Mouse (Mus musculus) heart, adult 18-20 months (tissue): Measurements from ENCODE around the gene Arhgap29. TPM values are rescaled to one million over a fixed set of nuclear protein-coding genes. Genes with fewer than 3 reads are reported as not detected.

ENCODE experiments used
- DNase-seq, 2 experiments: peaks; one replicate each; pipeline ENCODE4 v3.0.0; 2021 to 2022; ENCODE audit warnings: mixed read lengths in 1 of 2
- long read RNA-seq, 2 experiments: library from polyadenylated mRNA; stranded (forward); transcript quantifications; one replicate each; pipeline ENCODE4 v2.0.0; 2021
- total RNA-seq, 2 experiments: library from RNA; stranded (reverse); gene quantifications; 2 replicates each; pipeline ENCODE4 v1.2.3; 2021

Arhgap29 gene
- 10 to 100 TPM; 34.8 to 41.2 TPM for total RNA-seq
- long read RNA-seq, experiment 1, full-length matches to known transcripts, result 1 of 7 reads
- long read RNA-seq, experiment 1, partial matches to known transcripts, result 3 of 7 reads
- long read RNA-seq, experiment 1, other reads (novel, unspliced or antisense), result 3 of 7 reads
- long read RNA-seq, experiment 2, full-length matches to known transcripts, result 1 of 6 reads
- long read RNA-seq, experiment 2, partial matches to known transcripts, result 0 of 6 reads
- long read RNA-seq, experiment 2, other reads (novel, unspliced or antisense), result 5 of 6 reads

DNA sequence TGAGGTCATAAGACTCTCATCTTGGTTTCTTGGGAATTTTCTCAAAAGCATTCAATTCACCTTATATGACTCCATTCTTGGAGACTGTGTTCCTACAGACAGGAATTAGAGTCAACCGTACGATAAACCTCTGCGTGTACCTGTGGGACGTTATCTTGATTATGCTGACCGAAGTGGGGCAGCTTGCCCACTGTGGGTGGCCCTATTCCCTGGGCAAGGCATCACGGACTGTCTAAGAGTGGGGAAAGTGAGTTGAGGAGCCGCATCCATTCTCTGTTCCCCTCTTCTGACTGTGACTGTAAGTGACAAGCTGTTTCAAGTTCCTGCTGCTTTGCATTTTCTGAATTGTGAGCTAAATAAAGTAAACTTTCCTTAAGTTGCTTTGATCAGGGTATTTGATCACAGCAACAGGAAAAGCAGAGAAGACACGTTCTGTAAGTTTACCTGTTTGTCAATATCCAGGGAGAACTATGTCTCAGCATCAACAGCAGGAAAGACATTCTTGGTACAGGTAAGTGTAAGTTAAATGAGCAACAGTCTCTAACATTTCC is at the start of gene Arhgap29:
Arhgap29 (plus strand) TSS at position 501 of the 551 bp plus-strand sequence.
- no peak for DNase-seq

DNA sequence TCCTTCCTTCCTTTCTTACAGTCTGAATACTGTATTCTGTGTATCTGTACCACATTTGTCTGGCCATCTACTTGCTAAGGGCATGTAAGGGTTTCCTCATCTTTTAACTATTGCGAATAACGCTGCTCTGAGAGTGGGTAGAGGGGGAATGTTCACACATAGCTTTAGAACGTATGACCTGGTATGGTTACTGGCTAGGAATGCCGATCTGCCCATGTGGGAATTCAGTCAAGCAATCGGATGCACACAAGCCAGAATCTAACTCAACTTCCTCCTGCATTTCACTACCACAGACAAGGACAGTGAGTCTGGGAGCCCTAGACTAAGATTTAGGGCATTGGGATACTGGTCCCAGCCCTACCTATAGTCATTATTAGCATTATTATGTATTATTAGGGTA is 49.6 kb upstream of the Arhgap29 start:
- DNase-seq, result no peak

DNA sequence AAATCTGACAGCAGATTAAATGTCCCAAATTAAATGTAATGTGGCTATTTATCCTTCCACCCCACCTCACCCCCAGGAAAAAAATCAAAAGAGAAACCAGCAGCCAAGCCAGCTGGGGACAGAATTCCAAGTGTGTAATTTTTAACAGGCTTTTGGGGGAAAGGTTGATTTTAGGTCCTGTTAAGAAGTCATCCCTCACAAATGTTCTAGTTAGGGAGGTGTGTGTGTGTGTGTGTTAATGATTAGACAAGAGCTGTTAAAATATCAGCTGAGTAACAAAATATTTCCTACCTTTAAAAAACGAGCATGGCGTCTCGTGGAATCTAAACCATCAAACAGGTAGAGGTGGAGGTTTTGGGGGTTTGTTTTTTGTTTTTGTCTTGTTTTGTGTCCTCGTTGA is 49.1 kb upstream of the Arhgap29 start:
- DNase-seq, result no peak

DNA sequence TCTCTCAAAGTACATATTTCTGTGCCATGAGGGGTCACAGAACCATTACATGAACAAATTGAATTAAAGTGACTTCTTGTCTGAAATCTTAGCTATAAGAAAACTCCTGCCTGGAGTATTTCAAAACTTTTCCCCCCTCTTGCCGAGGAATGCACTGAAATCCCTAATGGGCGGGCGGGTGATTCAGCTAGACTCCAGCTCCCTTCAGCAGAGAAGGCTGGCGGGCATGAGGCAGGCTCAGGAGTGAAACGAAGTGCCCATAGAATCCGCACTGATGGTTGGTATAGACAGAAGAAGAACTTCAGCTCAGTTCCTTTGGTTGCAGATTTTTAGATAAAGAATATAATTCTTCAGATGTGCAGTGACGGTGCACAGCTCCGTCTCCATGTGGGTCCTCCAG is 48.6 kb upstream of the Arhgap29 start:
- no peak for DNase-seq

DNA sequence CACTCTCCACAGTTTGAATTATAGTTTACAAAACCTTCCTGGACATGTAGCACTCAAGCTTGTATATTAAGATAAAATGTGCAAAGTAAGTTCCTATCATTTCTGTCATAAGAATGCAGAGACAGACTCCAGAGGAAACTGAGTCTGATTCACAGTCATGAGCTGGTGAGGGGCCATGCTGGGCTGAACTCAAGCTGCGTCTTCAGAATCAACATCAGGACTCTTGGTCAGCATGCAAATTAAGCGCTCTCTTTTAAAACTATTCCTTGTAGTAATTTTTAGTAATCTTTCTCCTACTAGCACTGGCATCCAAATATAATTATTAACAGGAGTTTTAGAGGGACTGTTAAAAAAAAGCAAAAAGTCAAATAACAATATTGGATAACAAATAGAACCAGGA is 47.9 kb upstream of the Arhgap29 start:
- no peak for DNase-seq

DNA sequence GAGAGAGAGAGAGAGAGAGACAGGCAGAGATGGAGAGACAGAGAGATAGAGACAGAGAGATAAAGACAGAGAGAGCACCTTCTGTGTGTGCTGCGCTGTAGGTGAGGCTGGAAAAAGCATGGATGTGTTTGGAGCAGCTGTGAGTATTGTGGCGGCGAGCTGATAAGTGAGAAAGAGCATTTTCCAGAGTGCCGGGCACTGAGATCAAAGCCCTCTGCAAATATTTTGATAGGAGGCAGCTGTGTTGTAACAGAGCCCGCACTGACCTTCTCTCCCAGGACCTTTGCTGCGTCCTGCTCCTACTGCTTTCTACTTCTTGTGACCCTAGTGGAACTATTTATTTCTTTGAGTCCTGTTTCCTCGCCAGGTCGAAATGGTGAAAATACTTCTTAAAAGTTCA is 45.7 kb upstream of the Arhgap29 start:
- DNase-seq, result peak in 1 of 2 experiments; percentile 53

DNA sequence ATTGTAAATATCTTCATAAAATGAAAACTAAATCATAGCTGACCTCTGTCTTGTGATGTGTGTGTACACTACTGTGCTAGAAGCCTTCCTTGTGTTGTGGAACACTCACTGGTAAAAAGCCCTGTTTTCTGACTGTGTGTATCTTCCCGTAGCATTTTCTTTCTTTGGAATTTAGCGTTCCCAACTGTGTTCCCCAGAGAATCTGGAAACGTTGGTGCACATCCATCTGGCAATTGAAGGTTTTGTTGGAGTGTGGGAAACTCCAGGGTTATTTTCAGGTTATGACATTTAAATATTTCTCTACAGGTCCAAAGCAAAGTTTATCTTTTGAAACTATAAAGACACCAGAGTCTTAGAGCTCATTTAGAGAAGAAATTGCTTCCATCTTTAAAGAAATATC is 43.2 kb upstream of the Arhgap29 start:
- DNase-seq, result peak; percentile 63 to 70

DNA sequence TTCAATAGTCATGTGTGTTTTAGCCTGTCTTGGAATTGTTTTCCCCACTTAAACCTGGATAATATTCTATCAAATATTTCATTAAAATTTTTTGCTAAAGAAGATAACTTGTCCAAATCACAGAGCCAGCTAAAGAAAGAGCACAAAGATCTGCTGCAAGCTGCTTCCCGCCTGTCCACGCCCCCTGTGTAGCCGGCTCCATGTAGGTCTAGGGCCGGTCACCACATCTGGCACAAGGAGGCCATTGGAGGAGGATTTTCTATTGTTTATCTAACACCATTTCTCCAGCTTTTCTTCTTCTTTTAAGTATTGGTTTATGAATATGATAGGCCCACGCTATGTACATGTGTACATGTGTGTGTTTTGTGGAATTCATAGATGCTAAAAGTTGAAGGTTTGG is 38.9 kb upstream of the Arhgap29 start:
- no peak for DNase-seq

DNA sequence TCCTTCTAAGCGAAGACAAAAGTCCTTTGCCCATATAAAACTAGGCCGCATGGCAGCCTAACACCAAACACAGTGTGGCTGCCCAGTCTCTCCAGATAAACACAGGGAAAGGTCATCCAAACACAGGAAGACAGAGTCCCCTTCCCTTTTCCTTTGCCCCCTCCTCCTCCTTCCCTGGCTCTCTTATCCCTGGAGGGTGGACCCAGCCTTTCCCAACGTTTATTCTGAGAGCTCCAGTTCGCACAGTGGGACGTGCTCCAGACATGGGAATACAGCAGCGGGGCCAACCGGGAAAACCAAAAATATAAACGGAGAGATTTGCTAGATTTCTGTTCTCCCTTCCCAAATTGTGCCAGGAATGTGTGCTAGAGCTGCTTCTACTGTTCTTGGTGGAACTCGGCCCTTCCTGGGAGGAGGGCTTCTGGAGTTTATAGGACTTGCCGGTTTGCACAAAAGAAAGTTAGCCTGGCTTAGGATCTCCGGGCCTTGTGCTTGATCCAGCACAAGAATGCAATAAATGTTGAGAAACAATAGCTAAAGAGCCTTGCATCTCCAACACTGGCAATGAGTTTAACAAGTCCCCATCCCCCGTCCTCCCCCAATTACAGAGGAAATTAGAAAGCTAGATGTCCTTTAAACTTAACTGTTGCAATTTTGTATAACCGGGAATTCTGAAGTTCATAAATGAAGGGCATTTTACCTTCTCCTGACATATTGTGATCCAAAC is 37.7 kb upstream of the Arhgap29 start:
- peak; percentile 77 to 91 for DNase-seq

DNA sequence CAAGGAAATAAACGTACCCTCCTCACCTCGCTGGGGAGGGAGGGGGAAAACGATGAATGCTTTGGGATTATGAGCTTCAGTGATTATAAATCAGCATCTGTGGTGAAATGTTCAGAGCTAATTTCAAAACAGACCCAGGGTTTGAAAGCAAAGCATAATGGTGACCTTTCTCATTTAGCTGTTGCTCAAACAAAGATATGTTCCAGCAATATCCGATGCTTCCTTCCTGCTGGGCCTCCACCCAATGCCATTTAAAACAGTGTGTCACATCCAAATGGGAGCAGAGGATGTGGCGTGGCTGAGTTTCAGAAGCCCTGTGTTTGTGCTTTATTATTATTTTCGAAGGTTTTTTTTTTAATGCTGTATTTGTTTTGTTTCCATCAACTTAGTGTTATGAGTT is 37.1 kb upstream of the Arhgap29 start:
- peak; percentile 67 to 88 for DNase-seq

DNA sequence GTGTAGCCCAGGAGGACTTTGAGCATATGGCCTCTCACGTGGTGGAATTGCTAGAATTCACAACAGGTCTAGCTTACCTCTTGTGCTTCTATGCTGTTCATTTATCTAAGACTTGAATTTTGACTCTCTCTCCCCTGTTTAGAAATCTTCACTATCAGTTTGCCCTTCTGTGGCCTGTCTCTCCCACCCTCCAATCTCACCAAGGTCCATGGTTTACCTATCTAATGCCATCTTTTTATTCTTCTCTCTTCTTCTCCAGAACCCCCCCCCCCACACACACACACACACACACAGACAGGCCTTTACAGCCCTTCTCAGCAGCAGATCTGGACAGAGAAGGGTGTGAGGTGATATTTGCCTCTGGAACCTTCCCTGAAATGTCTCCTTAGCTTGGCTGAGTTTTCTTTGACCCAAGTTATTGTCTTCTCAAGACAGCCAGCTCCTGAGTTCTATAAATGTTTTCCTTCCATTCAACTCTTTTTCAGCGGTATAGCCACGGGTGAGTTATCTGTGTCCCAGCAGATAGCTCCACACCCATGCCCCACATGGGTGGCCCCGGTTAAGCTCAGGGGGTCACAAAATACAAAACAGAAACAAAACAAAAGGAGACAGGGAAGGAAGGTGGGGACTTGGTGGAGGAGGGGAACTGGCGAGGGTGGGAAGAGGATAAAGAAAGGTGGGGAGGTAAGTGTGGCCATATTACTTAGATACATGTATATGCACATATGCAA is 35.4 kb upstream of the Arhgap29 start:
- no peak for DNase-seq

DNA sequence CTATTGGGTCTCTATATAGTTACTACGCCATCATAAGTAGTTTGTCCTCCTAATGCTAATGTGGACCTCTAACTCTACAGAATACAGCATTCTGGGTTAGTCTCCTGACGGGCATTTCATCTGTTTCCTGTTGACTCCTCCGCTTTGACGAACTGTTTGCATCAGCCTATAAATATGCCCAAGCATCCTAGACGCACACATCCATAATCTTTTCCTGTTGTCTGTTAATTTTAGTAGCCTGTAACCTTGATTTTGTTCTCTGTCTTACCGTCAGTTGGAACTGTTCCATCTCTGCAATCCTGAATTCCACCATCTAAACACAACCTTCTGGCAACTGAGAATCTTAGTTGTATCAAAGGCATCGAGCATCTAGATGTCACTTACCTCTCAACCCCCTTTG is 34.7 kb upstream of the Arhgap29 start:
- no peak for DNase-seq

DNA sequence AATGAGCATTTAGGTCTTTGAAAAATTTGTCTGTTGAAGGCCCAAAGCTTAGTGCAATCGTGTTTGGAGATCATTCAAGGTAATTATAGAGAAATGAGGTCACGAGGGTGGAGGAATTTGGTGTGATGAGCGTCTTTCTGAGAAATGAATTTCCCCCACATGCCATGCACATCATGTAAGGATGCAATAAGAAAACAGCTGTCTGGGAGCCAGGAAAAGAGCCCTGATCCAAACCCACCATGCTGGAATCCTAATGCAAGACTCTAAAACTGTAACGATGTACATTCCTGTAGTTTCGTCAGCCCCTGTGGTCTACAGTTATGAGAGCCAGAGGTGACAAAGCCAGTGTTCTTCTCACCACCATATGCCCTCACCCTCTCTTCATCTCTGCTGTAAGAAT is 32.4 kb upstream of the Arhgap29 start:
- no peak for DNase-seq

DNA sequence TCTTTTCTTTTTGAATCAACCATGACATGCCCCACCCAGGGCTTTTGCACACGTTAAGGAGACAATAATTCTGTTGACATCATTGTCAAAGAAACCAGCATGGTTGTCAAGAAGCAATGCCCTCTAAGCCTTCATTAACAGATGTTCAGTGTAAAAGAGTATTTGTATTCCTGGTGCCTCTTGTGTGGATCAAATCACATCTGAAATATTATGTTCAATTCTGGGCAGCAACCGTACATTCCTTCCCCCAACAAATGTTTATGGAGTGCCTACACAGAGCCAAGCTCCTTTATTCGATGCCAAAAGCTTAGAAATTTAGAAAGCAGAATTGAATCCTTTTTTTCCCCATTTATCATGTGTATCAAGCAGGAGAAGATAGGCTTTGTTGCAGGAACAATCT is 31.6 kb upstream of the Arhgap29 start:
- DNase-seq, result no peak

DNA sequence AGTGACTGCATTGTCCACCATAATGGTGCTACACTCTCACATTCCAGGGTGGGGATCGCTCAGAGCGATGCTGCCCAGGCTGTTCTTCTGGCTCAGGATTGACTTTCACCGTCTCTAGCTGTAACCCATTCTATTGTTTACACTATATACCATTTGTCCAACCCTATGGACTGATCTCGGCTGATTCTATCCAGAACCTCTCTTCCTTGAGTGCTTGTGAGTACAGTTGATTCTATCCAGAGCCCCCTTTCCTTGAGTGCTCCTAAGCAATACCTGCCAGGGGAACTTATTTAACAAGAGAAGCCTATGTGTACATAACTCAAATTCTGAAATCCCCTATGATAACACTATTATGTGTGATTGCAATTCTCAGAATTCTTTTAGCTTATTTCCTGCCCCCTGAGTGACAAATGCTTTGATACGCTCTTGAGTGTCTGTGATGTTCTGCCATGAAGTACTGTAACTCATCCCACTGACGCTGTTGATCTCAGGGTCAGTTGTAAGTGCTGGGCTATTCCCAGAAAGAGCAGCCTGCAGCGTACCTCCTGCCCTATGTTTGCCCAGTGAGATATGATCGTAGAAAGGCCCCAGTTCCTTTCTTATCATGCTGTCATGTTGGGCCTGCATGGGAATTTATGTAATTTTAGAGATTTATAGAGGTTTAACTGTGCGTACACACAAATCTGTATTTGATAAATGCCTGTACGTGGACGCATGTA is 27.4 kb upstream of the Arhgap29 start:
- no peak for DNase-seq

DNA sequence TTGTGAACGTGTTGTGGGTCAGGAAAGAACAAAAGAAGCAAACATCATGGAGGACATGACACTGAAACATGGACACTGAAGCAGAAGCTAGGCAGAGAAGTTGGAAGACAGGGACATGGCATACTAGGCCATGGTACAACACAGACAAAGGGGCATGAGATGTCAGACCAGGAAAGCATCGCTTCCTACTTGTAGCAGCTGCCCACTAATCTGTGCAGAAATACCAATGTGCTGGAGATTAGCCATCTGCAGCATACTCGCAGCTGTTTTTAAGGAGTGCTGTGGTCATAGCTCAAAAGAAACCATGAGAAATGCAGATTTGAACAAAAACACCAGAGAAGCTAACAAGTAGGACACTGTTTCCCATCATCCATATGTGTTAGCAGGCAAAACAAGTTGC is 24.7 kb upstream of the Arhgap29 start:
- no peak for DNase-seq

DNA sequence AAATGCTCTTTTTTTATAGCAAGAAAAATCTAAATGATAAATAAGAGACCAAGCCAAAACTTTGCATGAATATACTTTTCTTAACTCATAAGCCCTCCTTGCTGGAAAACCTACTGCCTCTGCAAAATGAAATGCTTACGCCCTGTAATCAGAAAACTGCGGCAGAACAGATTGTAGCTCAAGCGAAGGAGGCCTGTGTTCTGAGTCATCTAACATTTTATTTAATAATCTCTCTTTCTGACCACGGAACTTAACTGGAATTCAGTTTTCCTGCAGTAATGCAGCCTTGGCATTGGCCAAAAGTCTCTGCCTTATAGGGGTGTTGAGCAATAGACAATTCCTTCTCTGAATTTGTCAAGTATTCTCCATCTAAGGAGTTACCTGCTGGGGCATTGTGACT is 19.5 kb upstream of the Arhgap29 start:
- DNase-seq, result no peak

DNA sequence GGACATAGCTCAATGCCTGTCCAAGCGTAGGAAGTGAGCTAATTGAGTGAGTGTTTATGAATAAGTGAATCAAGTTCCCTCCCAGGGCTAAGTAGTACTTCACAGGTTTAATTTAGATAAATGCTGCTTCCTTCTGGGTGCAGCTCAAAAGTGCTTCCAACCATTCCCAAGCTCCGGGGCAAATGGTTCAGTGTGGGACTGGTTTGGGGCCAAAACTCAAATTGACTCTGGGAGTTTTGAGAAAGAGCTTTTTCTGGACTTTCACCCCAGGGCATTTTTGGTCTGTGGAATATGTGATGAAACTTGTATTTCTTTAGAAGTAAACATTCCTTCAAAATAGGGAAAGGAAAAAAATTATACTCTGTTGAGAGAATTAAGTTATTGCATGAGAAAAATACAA is 16.1 kb upstream of the Arhgap29 start:
- no peak for DNase-seq

DNA sequence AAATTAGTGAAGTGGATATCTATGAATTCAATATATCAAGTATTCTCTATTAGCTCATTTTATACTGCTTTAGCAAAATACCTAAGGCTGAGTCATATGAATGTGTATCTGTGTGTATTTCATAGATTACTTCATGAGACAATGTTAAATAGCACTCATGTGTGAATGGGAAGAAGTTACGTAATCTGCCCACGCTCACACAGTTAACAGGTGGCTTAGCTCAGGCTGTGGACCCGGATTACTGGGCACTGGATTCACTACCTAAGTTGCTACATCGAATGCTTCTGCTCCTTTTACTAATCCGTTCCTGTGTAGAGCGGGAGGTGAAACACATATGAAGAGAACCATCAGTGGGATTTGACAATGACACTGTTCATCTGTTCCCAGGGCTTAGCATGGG is 15.3 kb upstream of the Arhgap29 start:
- no peak for DNase-seq

DNA sequence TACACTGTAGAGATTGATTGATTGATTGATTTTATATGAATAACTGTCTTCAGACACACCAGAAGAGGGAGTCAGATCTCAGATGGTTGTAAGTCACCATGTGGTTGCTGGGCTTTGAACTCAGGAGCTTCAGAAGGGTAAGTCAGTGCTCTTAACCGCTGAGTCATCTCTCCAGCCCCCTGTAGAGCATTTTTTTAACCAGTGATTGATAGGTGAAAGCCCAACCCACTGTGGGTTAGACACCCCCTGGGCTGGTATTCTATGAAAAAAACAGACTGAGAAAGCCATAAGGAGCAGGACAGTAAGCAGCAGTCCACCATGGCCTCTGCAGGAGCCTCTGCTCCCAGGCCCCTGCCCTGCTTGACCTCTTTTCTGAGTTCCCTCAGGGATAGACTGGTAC is 12.7 kb upstream of the Arhgap29 start:
- DNase-seq, result no peak

DNA sequence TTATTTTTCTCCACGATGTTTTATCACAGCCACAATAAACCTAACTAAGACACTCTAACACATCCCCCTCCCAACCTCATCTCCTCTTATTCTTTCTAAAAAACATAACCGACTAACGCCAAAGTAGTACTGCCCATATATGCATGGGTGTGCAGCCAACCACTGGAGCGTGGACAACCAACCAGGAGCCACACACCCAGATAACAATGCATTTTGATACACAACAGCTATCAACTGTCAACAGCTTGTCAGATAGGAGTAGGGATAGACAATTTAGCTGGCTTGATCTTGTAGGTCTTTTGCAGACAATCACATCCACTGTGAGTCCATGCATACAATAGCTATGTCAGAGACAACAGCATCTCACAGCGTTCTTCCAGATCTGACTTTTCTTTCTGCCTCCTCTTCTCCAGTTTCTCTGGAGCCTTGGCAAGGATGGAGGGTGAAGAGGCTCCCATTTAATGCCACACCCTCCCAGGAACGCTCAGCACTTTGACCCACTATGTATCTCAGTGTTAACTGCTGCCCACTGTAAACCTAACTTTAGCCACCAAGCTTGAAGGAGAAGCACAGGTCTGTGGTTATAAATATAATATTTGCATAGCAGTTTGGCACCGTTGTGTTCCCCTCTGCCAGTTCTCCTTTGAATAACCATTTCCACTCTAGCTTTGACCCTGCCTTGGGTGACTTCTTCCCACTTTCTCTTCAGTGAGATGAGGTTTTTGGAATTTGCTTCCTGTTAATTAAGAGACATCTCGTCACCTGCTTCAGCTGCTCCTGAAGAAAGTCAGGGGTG is 12.0 kb upstream of the Arhgap29 start:
- no peak for DNase-seq
